In the genomic region with DNA sequence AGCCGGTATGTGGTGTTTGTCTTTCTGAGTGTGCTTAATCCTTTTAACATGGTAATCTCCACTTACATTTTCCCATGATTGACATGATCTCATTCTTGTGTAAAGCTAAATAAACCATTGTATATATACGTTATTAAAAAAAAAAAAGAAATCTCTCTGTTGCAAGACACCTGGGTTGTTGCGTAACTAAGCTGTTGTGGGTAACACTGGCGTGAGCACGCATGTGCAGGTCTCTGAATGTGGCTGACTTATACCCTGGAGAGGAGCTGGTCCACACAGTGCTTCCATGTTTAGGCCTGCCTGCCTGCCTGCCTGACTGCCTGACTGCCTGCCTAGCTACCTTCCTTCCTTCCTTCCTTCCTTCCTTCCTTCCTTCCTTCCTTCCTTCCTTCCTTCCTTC, we compare ENCODE assay signal across 35 mouse cellular contexts. TPM values are rescaled to one million over a fixed set of nuclear protein-coding genes. Genes with fewer than 3 reads are reported as not detected.
DNase-seq lines count a peak whose midpoint lies in the region; ATAC-seq and TF ChIP-seq lines count a peak whose summit lies in the region.
"Had no signal": no experiment of that assay in that cellular context is flagged by ENCODE, and none has a peak within 500 bp of the region (broad histone marks: within the 10 kb centered on the region; RNA-seq: fewer than 3 reads in every experiment).

No protein-coding gene starts in this region.

- no peaks in the 10 kb centered on the region for H3K27me3 ChIP-seq in liver, postnatal 0 days (ENCODE audit: insufficient read depth, low read length)
- H3K27me3 ChIP-seq in liver, embryonic 11.5 days (replicated peaks; ENCODE audit: control insufficient read depth, insufficient read depth, low read length): no peaks in the 10 kb centered on the region
- no peaks in the 10 kb centered on the region for H3K27me3 ChIP-seq in kidney, embryonic 14.5 days (ENCODE audit: control insufficient read depth, insufficient read depth, low read length)
- H3K27me3 ChIP-seq: embryonic facial prominence, embryonic 13.5 days; forebrain, embryonic 13.5 days; heart, embryonic 13.5 days; hindbrain, embryonic 15.5 days; liver, embryonic 13.5 days; lung, embryonic 15.5 days; midbrain, embryonic 12.5 days; neural tube, embryonic 13.5 days; Patski had no signal

- DNase-seq in liver, postnatal 0 days: no peak
- DNase-seq in liver, embryonic 11.5 days (ENCODE audit: low spot score): no peak
- DNase-seq in layer of hippocampus, adult 8-10 months (ENCODE audit: low spot score in 2 of 2): no peak
- DNase-seq: adrenal gland, postnatal 10 days; cerebellum, adult 8-10 months; cerebellum, postnatal 25 days; embryo, embryonic 11 days; gastrocnemius, postnatal 25 days; heart, adult 2 months; heart, postnatal 10 days; kidney, adult 2 months; liver, embryonic 13.5 days; right cerebral cortex, postnatal 4 days had no signal

- H3K9ac ChIP-seq in liver, postnatal 0 days (replicated peaks): no peak overlapping the region
- no peak overlapping the region for H3K9ac ChIP-seq in liver, embryonic 11.5 days (ENCODE audit: low read depth, low read length)
- H3K9ac ChIP-seq in kidney, embryonic 14.5 days (ENCODE audit: low read depth, low read length): no peak overlapping the region
- H3K9ac ChIP-seq: embryonic facial prominence, embryonic 13.5 days; forebrain, embryonic 13.5 days; heart, embryonic 13.5 days; hindbrain, embryonic 15.5 days; limb, embryonic 13.5 days; liver, embryonic 13.5 days; lung, embryonic 15.5 days; midbrain, embryonic 12.5 days; neural tube, embryonic 13.5 days had no signal

- peak; percentile 70 for ATAC-seq in liver, postnatal 0 days
- ATAC-seq in liver, embryonic 11.5 days (replicated peaks; ENCODE audit: low FRiP score): no peak
- peak; percentile 52 for ATAC-seq in common myeloid progenitor, adult 5-6 weeks (replicated peaks; ENCODE audit: low read depth, poor library complexity, severe bottlenecking)
- peak; percentile 80 for ATAC-seq in megakaryocyte progenitor cell, adult 5-6 weeks (replicated peaks; ENCODE audit: poor library complexity)
- ATAC-seq in kidney, embryonic 14.5 days (ENCODE audit: low FRiP score, low TSS enrichment): no peak
- ATAC-seq: forebrain, embryonic 13.5 days; inflammation-experienced regulatory T-cells, adult 6 months; Patski had no signal

- no peaks in the 10 kb centered on the region for H3K9me3 ChIP-seq in liver, postnatal 0 days (ENCODE audit: low read length)
- no peaks in the 10 kb centered on the region for H3K9me3 ChIP-seq in liver, embryonic 11.5 days (ENCODE audit: control insufficient read depth, low read length)
- H3K9me3 ChIP-seq in kidney, embryonic 14.5 days (ENCODE audit: control insufficient read depth, low read length): no peaks in the 10 kb centered on the region
- H3K9me3 ChIP-seq: embryonic facial prominence, embryonic 13.5 days; forebrain, embryonic 13.5 days; G1E; heart, embryonic 13.5 days; hindbrain, embryonic 10.5 days; hindbrain, embryonic 15.5 days; limb, embryonic 13.5 days; liver, embryonic 13.5 days; lung, embryonic 15.5 days; midbrain, embryonic 12.5 days; neural tube, embryonic 13.5 days had no signal

- no peak for TF ChIP-seq EP300 in liver, postnatal 0 days (IDR thresholded peaks at IDR 0.05; ENCODE audit: low read depth)

- WGBS in liver, postnatal 0 days (ENCODE audit: insufficient replicate concordance): 57% methylated on average over 5 of the region's 5 CpGs
- 83% methylated on average over 5 of the region's 5 CpGs for WGBS in liver, embryonic 11.5 days
- 88% methylated on average over 5 of the region's 5 CpGs for WGBS in kidney, embryonic 14.5 days

- no peak for TF ChIP-seq CTCF in liver, postnatal 0 days (IDR thresholded peaks at IDR 0.05; ENCODE audit: low read depth)

- no peak overlapping the region for H3K27ac ChIP-seq in liver, postnatal 0 days (ENCODE audit: low read depth)
- no peak overlapping the region for H3K27ac ChIP-seq in liver, embryonic 11.5 days (ENCODE audit: low read depth, low read length)
- no peak overlapping the region for H3K27ac ChIP-seq in kidney, embryonic 14.5 days (ENCODE audit: low read depth, low read length)
- H3K27ac ChIP-seq: embryonic facial prominence, embryonic 13.5 days; forebrain, embryonic 13.5 days; heart, adult 2 months; heart, embryonic 13.5 days; hindbrain, embryonic 10.5 days; hindbrain, embryonic 15.5 days; kidney, postnatal 0 days; limb, embryonic 13.5 days; liver, embryonic 13.5 days; lung, embryonic 15.5 days; midbrain, embryonic 12.5 days; neural tube, embryonic 13.5 days had no signal

- H3K4me1 ChIP-seq in liver, postnatal 0 days (ENCODE audit: insufficient read depth): no peaks in the 10 kb centered on the region
- H3K4me1 ChIP-seq in liver, embryonic 11.5 days (replicated peaks; ENCODE audit: control insufficient read depth, insufficient read depth, low read length): no peaks in the 10 kb centered on the region
- H3K4me1 ChIP-seq in kidney, embryonic 14.5 days (ENCODE audit: control insufficient read depth, insufficient read depth, low read length): no peaks in the 10 kb centered on the region
- H3K4me1 ChIP-seq: heart, embryonic 13.5 days; hindbrain, embryonic 10.5 days; hindbrain, embryonic 15.5 days; limb, embryonic 13.5 days; liver, embryonic 13.5 days; lung, embryonic 15.5 days; midbrain, embryonic 12.5 days; neural tube, embryonic 13.5 days had no signal

- H3K4me2 ChIP-seq in liver, postnatal 0 days (ENCODE audit: low read depth, low read length): no peak overlapping the region
- no peak overlapping the region for H3K4me2 ChIP-seq in liver, embryonic 11.5 days
- no peak overlapping the region for H3K4me2 ChIP-seq in kidney, embryonic 14.5 days (replicated peaks; ENCODE audit: low read depth, low read length)
- H3K4me2 ChIP-seq: embryonic facial prominence, embryonic 13.5 days; forebrain, embryonic 13.5 days; heart, embryonic 13.5 days; hindbrain, embryonic 15.5 days; limb, embryonic 13.5 days; liver, embryonic 13.5 days; lung, embryonic 15.5 days; midbrain, embryonic 12.5 days; neural tube, embryonic 13.5 days had no signal

- H3K4me3 ChIP-seq in liver, postnatal 0 days (ENCODE audit: low read depth, low read length): no peak overlapping the region
- no peak overlapping the region for H3K4me3 ChIP-seq in liver, embryonic 11.5 days (ENCODE audit: low read depth, low read length)
- H3K4me3 ChIP-seq in kidney, embryonic 14.5 days (ENCODE audit: low read length): no peak overlapping the region
- H3K4me3 ChIP-seq: embryonic facial prominence, embryonic 13.5 days; erythroblast, embryonic 14.5 days; forebrain, embryonic 13.5 days; heart, adult 2 months; heart, embryonic 13.5 days; hindbrain, embryonic 10.5 days; hindbrain, embryonic 15.5 days; limb, embryonic 13.5 days; liver, embryonic 13.5 days; lung, embryonic 15.5 days; megakaryocyte, embryonic 14.5 days; midbrain, embryonic 12.5 days; neural tube, embryonic 13.5 days had no signal

- no peaks in the 10 kb centered on the region for H3K36me3 ChIP-seq in liver, postnatal 0 days (replicated peaks; ENCODE audit: insufficient read depth, low read length)
- no peaks in the 10 kb centered on the region for H3K36me3 ChIP-seq in liver, embryonic 11.5 days (ENCODE audit: control insufficient read depth, insufficient read depth, low read length)
- H3K36me3 ChIP-seq in kidney, embryonic 14.5 days (ENCODE audit: control insufficient read depth, insufficient read depth, low read length): no peaks in the 10 kb centered on the region
- H3K36me3 ChIP-seq: embryonic facial prominence, embryonic 13.5 days; G1E; heart, embryonic 13.5 days; hindbrain, embryonic 10.5 days; hindbrain, embryonic 15.5 days; limb, embryonic 13.5 days; liver, embryonic 13.5 days; lung, embryonic 15.5 days; midbrain, embryonic 12.5 days; neural tube, embryonic 13.5 days had no signal

RNA-seq across cellular contexts. Expression of a gene that starts 24.0 kb away (rescaled TPM):
- 4.9 and 7.0 TPM in 2 replicates for polyA plus RNA-seq in liver, postnatal 0 days (2015; fragmentation: Nextera tagmentation; extraction: Ambion mirVana)
- polyA plus RNA-seq in liver, embryonic 11.5 days (2014; fragmentation: Nextera tagmentation; extraction: Ambion mirVana): 0.30 and 0.44 TPM in 2 replicates
- total RNA-seq in common myeloid progenitor, adult 5-6 weeks (2017): 0.41 and 0.92 TPM in 2 replicates
- 5.2 and 6.5 TPM in 2 replicates for total RNA-seq in megakaryocyte progenitor cell, adult 5-6 weeks (2015)
- total RNA-seq in megakaryocyte progenitor cell, adult 5-6 weeks (2017): 6.4 and 13.3 TPM in 2 replicates
- not detected for total RNA-seq in layer of hippocampus, adult 8-10 months (2022)
- not detected in 2 replicates for polyA plus RNA-seq in kidney, embryonic 14.5 days (2014; fragmentation: Nextera tagmentation; extraction: Ambion mirVana)
- total RNA-seq: gastrocnemius, postnatal 25 days; heart, adult 2 months; heart, postnatal 10 days; layer of hippocampus, postnatal 10 days; left cerebral cortex, adult 18-20 months; left cerebral cortex, postnatal 36 days had no signal
- polyA plus RNA-seq: embryonic facial prominence, embryonic 13.5 days; erythroblast, embryonic 14.5 days; forebrain, embryonic 13.5 days; G1E; heart, adult 2 months; heart, embryonic 13.5 days; hindbrain, embryonic 15.5 days; inflammation-experienced regulatory T-cells, adult 6 months; kidney, adult 2 months; midbrain, postnatal 0 days; neural tube, embryonic 13.5 days; Patski had no signal

RNA-seq across cellular contexts. Expression of a gene that starts 51.1 kb away (rescaled TPM):
- polyA plus RNA-seq in liver, postnatal 0 days (2015; fragmentation: Nextera tagmentation; extraction: Ambion mirVana): 17.2 and 18.2 TPM in 2 replicates
- 2.3 and 2.5 TPM in 2 replicates for polyA plus RNA-seq in liver, embryonic 11.5 days (2014; fragmentation: Nextera tagmentation; extraction: Ambion mirVana)
- total RNA-seq in common myeloid progenitor, adult 5-6 weeks (2017): 4.6 and 7.8 TPM in 2 replicates
- 5.7 and 5.8 TPM in 2 replicates for total RNA-seq in megakaryocyte progenitor cell, adult 5-6 weeks (2015)
- total RNA-seq in megakaryocyte progenitor cell, adult 5-6 weeks (2017): 3.9 and 7.1 TPM in 2 replicates
- total RNA-seq in layer of hippocampus, adult 8-10 months (2022): 1 to 10 TPM; 2.3 to 4.6 (median 3.1) TPM
- polyA plus RNA-seq in kidney, embryonic 14.5 days (2014; fragmentation: Nextera tagmentation; extraction: Ambion mirVana): 0.84 and 1.9 TPM in 2 replicates

RNA-seq across cellular contexts. Expression of a gene that starts 51.2 kb away (rescaled TPM):
- 42.4 and 43.7 TPM in 2 replicates for polyA plus RNA-seq in liver, postnatal 0 days (2015; fragmentation: Nextera tagmentation; extraction: Ambion mirVana)
- 5.0 and 5.5 TPM in 2 replicates for polyA plus RNA-seq in liver, embryonic 11.5 days (2014; fragmentation: Nextera tagmentation; extraction: Ambion mirVana)
- total RNA-seq in common myeloid progenitor, adult 5-6 weeks (2017): 15.2 and 15.4 TPM in 2 replicates
- 13.4 and 16.3 TPM in 2 replicates for total RNA-seq in megakaryocyte progenitor cell, adult 5-6 weeks (2015)
- 8.6 and 9.6 TPM in 2 replicates for total RNA-seq in megakaryocyte progenitor cell, adult 5-6 weeks (2017)
- 1 to 10 TPM; 2.4 to 5.5 (median 3.6) TPM for total RNA-seq in layer of hippocampus, adult 8-10 months (2022)
- polyA plus RNA-seq in kidney, embryonic 14.5 days (2014; fragmentation: Nextera tagmentation; extraction: Ambion mirVana): 3.3 and 4.2 TPM in 2 replicates

RNA-seq across cellular contexts. Expression of a gene that starts 56.3 kb away (rescaled TPM):
- 3.3 and 4.0 TPM in 2 replicates for polyA plus RNA-seq in liver, postnatal 0 days (2015; fragmentation: Nextera tagmentation; extraction: Ambion mirVana)
- 18.3 and 19.2 TPM in 2 replicates for polyA plus RNA-seq in liver, embryonic 11.5 days (2014; fragmentation: Nextera tagmentation; extraction: Ambion mirVana)
- total RNA-seq in common myeloid progenitor, adult 5-6 weeks (2017): 15.8 and 19.3 TPM in 2 replicates
- total RNA-seq in megakaryocyte progenitor cell, adult 5-6 weeks (2015): 22.7 and 27.3 TPM in 2 replicates
- 33.0 and 36.8 TPM in 2 replicates for total RNA-seq in megakaryocyte progenitor cell, adult 5-6 weeks (2017)
- total RNA-seq in layer of hippocampus, adult 8-10 months (2022): 10 to 100 TPM; 28.5 to 36.1 (median 32.3) TPM
- 19.3 and 23.1 TPM in 2 replicates for polyA plus RNA-seq in kidney, embryonic 14.5 days (2014; fragmentation: Nextera tagmentation; extraction: Ambion mirVana)

Comparison
In these comparisons a context has a peak if more than half of its experiments do, and no peak if none do; other contexts are left out.
1. ATAC-seq: peak in liver, postnatal 0 days (single experiment), common myeloid progenitor, adult 5-6 weeks (single experiment) and megakaryocyte progenitor cell, adult 5-6 weeks (single experiment); none in liver, embryonic 11.5 days (single experiment) and kidney, embryonic 14.5 days (single experiment).